Comparison of ENCODE assay signal across 8 mouse cellular contexts in the genomic region with DNA sequence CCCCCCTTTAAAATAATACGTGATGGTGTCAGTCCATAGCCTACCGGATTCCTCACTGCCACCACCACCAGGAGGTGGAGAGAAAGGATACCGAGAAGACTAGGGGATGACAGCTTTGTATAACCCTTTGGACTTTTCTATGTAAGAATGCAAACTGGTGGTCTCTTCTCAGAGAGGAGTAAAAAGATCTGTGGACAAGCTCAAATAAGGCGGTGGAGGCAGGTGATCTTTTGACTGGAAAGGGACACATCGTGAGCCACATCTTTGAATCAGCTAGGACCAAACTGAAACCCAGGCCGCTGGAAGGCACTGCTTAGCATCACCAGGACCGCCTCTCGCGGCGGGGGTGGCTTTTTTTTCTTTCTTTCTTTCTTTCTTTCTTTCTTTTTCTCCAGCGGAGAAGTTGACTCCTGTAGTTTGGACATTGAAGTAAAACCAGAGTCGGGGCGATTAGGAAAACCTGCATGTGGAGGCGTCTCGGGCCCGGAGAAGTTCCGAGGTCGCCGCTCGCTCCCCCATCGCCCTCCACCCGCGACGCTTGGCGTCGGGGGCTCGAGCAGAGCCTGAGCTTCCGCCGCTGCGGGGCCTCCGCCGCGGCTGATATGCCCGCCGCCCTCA. TPM values are rescaled to one million over a fixed set of nuclear protein-coding genes. Genes with fewer than 3 reads are reported as not detected.
DNase-seq lines count a peak whose midpoint lies in the region; ATAC-seq and TF ChIP-seq lines count a peak whose summit lies in the region.

No protein-coding gene starts in this region.

- no peaks in the 10 kb centered on the region for H3K9me3 ChIP-seq in intestine, postnatal 0 days (ENCODE audit: control insufficient read depth)
- H3K9me3 ChIP-seq in liver, embryonic 15.5 days (replicated peaks), result no peaks in the 10 kb centered on the region
- H3K9me3 ChIP-seq in neural tube, embryonic 11.5 days (ENCODE audit: control insufficient read depth, low read length), result no peaks in the 10 kb centered on the region

- DNase-seq in urinary bladder, postnatal 25 days (ENCODE audit: low spot score), result peak; percentile 12
- DNase-seq in urinary bladder, postnatal 10 days (ENCODE audit: low spot score), result no peak
- peak; percentile 59 for DNase-seq in c-Kit-positive CD71-positive TER-119-positive erythroid progenitor cells, embryonic 14.5 days (ENCODE audit: low spot score)
- DNase-seq in forelimb bud, embryonic 11.5 days (ENCODE audit: low read depth, low spot score), result peak; percentile 46
- DNase-seq in neural tube, embryonic 11.5 days (ENCODE audit: low spot score), result peak; percentile 66
- DNase-seq in thymus, postnatal 25 days, result peak; percentile 46

- peak overlapping the region; percentile 99 for H3K27ac ChIP-seq in intestine, postnatal 0 days (ENCODE audit: low read depth, low read length)
- H3K27ac ChIP-seq in liver, embryonic 15.5 days (replicated peaks), result peak overlapping the region; percentile 95
- peak overlapping the region; percentile 95 for H3K27ac ChIP-seq in neural tube, embryonic 11.5 days (ENCODE audit: low read depth, low read length)

- H3K4me2 ChIP-seq in intestine, postnatal 0 days (replicated peaks; ENCODE audit: low read depth), result peak overlapping the region; percentile 71
- peak overlapping the region; percentile 91 for H3K4me2 ChIP-seq in liver, embryonic 15.5 days
- H3K4me2 ChIP-seq in neural tube, embryonic 11.5 days (ENCODE audit: low read depth), result peak overlapping the region; percentile 50

- no peaks in the 10 kb centered on the region for H3K36me3 ChIP-seq in intestine, postnatal 0 days (ENCODE audit: control insufficient read depth, insufficient read depth)
- H3K36me3 ChIP-seq in liver, embryonic 15.5 days (replicated peaks), result no peaks in the 10 kb centered on the region
- no peaks in the 10 kb centered on the region for H3K36me3 ChIP-seq in neural tube, embryonic 11.5 days (ENCODE audit: control insufficient read depth, insufficient read depth, low read length)

- WGBS in intestine, postnatal 0 days, result under 1% methylated on average over 35 of the region's 35 CpGs
- WGBS in liver, embryonic 15.5 days (ENCODE audit: insufficient replicate concordance), result under 1% methylated on average over 35 of the region's 35 CpGs
- 0% methylated on average over 27 of the region's 35 CpGs for WGBS in neural tube, embryonic 11.5 days

- TF ChIP-seq CTCF in intestine, postnatal 0 days (IDR thresholded peaks at IDR 0.05; ENCODE audit: low read depth), result peak; percentile 59

- no peaks in the 10 kb centered on the region for H3K27me3 ChIP-seq in intestine, postnatal 0 days (replicated peaks; ENCODE audit: control insufficient read depth, insufficient read depth, low read length)
- no peaks in the 10 kb centered on the region for H3K27me3 ChIP-seq in liver, embryonic 15.5 days
- H3K27me3 ChIP-seq in neural tube, embryonic 11.5 days (ENCODE audit: control insufficient read depth, insufficient read depth, low read length), result no peaks in the 10 kb centered on the region

- no peak for ATAC-seq in intestine, postnatal 0 days
- ATAC-seq in liver, embryonic 15.5 days (ENCODE audit: insufficient read depth), result no peak
- ATAC-seq in neural tube, embryonic 11.5 days (ENCODE audit: insufficient read depth, low FRiP score, low TSS enrichment), result 0 out of 2 replicates have a peak, but pooled peaks have one; percentile 23

- peak overlapping the region; percentile 96 for H3K4me3 ChIP-seq in intestine, postnatal 0 days (ENCODE audit: low read depth, low read length)
- H3K4me3 ChIP-seq in liver, embryonic 15.5 days (replicated peaks), result peak overlapping the region; percentile 97
- H3K4me3 ChIP-seq in neural tube, embryonic 11.5 days (ENCODE audit: low read depth, low read length), result peak overlapping the region; percentile 95

- peak overlapping the region; percentile 98 for H3K9ac ChIP-seq in intestine, postnatal 0 days (ENCODE audit: low read depth, low read length)
- peak overlapping the region; percentile 89 for H3K9ac ChIP-seq in liver, embryonic 15.5 days
- peak overlapping the region; percentile 94 for H3K9ac ChIP-seq in neural tube, embryonic 11.5 days (ENCODE audit: low read length)

- 0 out of 2 replicates have a peak, but pooled peaks cover 2% of the 10 kb centered on the region for H3K4me1 ChIP-seq in intestine, postnatal 0 days (replicated peaks; ENCODE audit: control insufficient read depth, insufficient read depth, low read length)
- peaks cover 31% of the 10 kb centered on the region for H3K4me1 ChIP-seq in liver, embryonic 15.5 days (replicated peaks)
- peaks cover 11% of the 10 kb centered on the region; the same call in 1 of the 2 replicates for H3K4me1 ChIP-seq in neural tube, embryonic 11.5 days (ENCODE audit: control insufficient read depth, insufficient read depth, low read length)

RNA-seq across cellular contexts. Expression of a gene that starts 0.9 kb away (rescaled TPM):
- 18.1 and 19.3 TPM in 2 replicates for polyA plus RNA-seq in intestine, postnatal 0 days (2015; fragmentation: Nextera tagmentation; extraction: Ambion mirVana)
- polyA plus RNA-seq in liver, embryonic 15.5 days (2015; fragmentation: Nextera tagmentation; extraction: Ambion mirVana), result 11.9 and 12.8 TPM in 2 replicates
- polyA plus RNA-seq in neural tube, embryonic 11.5 days (2014; fragmentation: Nextera tagmentation; extraction: Ambion mirVana), result 46.0 and 48.5 TPM in 2 replicates
